Mouse (Mus musculus): ENCODE measurements around the gene Actr5.

Gene Actr5

GRCm38 (mm10) chr2:158613541-158614417, 10.9 kb upstream of the Actr5 start:
- peak; percentile 55 to 74 for DNase-seq (ENCODE audit: low spot score in 2 of 2)

DNA sequence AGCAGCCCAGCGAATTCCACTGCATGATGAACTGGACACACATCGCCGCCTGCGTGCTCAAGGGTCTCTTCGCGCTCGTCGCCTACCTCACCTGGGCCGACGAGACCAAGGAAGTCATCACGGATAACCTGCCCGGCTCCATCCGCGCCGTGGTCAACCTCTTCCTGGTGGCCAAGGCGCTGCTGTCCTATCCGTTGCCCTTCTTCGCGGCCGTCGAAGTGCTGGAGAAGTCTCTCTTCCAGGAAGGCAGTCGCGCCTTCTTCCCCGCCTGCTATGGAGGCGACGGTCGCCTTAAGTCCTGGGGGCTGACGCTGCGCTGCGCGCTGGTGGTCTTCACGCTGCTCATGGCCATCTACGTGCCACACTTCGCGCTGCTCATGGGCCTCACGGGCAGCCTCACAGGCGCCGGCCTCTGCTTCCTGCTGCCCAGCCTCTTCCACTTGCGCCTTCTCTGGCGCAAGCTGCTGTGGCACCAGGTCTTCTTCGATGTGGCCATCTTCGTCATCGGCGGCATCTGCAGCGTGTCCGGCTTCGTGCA, 10.2 kb upstream of the Actr5 start:
- DNase-seq (ENCODE audit: low spot score in 2 of 2), result no peak

DNA sequence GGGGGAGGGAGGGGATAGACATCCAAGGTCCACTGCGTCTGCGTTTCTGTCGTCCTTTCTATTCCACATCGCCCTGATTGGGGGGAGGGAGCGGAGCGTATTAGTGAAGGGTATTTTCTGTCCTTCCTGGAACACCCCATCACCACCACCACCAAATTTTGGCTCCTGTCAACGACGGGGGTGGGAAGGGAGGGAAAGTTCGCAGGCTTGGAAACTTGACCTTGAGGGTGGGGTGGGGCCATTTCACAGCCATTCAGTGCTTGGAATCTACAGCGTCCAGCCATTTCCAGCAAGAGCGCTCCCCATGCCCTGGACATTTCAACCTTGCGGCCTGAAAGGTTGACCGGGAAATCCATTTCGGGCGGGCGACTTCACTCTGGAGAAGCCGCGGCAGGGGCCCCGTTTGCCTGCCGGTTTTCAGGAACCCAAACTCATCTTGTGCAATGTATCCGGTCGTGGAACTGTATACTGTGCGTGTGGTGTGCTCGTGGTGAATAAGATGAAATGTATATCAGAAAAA, 9.5 kb upstream of the Actr5 start:
- DNase-seq (ENCODE audit: low spot score in 2 of 2), result no peak

GRCm38 (mm10) chr2:158615702-158616101, 9.0 kb upstream of the Actr5 start:
- DNase-seq (ENCODE audit: low spot score in 2 of 2), result no peak

- peak in 1 of 2 experiments; percentile 37 for DNase-seq (ENCODE audit: low spot score in 2 of 2)
These were observed 8.4 kb upstream of the Actr5 start for GRCm38 (mm10) chr2:158616296-158616695.

- DNase-seq (ENCODE audit: low spot score in 2 of 2), result no peak
These were observed 7.9 kb upstream of the Actr5 start for GRCm38 (mm10) chr2:158616790-158617189.

DNA sequence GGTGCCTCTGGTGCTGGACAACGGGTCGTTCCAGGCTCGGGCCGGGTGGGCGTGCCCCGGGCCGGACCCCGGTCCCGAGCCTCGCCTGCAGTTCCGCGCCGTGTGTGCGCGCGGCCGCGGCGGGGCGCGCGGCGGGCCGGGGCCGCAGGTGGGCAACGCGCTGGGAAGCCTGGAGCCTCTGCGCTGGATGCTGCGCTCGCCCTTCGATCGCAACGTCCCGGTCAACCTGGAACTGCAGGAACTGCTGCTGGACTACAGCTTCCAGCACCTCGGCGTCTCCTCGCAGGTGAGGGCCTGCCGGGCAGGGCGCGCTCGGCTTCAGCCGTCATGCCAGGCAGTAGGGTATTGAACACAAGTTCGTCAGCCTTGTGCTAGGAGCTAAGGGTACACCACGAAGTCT, 543 bp downstream of the Actr5 start:
- DNase-seq (ENCODE audit: low spot score in 2 of 2), result no peak

GRCm38 (mm10) chr2:158625697-158626096, 1.0 kb downstream of the Actr5 start:
- no peak for DNase-seq (ENCODE audit: low spot score in 2 of 2)

DNA sequence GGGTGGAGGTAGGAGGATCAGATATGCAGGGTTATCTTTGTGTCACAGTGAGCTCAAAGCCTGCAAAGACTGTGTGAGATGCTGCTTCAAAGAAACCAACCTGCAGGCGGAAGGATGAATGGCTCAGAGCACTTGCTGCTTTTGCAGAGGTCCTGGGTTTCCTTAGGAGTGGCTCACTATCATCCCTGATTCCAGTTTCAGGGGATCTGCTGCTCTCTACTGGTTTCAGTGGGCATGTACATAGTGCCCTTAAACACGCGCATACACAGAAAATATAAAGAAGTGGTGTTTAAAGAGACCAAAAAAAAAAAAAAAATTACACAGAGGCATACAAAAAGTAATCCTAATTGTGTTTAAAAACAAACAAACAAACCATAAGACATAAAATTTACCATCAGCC, 4.2 kb downstream of the Actr5 start:
- no peak for DNase-seq (ENCODE audit: low spot score in 2 of 2)

DNA sequence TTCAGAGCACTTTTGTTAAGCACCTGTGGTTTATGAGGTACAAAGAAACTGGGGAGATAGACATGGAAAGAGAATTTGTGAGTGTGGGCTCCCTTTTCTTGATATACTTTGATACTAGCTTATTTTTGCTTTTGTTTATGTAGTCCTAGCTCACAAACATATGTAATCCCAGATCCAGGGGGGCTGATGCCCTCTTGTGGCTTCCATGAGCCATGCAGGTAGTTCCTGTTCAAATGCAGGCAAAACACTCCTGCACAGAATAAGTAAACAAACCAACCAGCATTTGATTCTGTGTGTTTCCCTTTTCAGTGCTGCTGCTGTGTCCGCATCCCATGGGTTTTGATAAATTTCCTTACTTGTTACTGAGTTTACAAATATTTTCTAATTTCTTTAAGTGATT, 4.7 kb downstream of the Actr5 start:
- DNase-seq (ENCODE audit: low spot score in 2 of 2), result no peak

GRCm38 (mm10) chr2:158631873-158632272, 7.2 kb downstream of the Actr5 start:
- DNase-seq (ENCODE audit: low spot score in 2 of 2), result no peak

DNA sequence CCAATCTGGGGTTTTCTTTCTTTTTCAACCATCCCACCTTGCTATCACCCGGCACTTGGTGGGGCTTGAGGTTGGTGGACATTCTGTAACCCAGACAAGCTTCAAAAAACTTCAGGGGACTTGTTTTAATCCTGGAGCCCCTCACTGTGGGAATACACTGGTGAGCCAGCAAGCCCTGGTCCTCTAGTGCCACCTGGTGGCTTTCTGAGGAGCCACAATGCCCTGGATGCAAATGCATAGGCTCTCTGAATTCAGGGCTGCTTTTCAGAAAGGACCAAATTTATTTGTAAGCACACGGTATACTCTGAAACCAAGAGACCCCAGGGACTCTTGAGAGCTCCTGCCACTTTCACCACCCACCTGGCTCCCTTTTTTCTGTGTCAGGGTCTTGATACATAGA, 17.2 kb downstream of the Actr5 start:
- peak in 1 of 2 experiments; percentile 69 for DNase-seq (ENCODE audit: low spot score in 2 of 2)

DNA sequence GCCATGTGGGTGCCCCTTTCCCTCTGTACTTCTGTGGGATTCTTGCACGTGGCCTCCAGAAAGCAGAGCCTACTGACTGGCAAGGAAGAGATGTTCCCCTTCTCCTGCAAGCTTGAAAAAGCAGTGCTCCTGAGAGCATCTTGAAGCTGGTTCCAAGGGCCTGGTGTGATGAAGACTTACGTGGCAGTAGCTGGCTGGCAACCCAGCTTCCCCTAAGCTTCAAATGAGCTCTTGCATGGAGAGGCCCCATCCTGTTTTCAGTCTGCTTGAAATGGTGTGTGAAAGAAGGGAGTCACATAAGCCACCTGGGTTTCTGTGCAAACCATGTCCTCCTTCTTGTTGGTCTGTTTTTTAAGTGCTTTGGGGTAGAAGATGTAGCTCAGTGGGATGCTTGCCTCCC, 17.9 kb downstream of the Actr5 start:
- DNase-seq (ENCODE audit: low spot score in 2 of 2), result no peak

DNA sequence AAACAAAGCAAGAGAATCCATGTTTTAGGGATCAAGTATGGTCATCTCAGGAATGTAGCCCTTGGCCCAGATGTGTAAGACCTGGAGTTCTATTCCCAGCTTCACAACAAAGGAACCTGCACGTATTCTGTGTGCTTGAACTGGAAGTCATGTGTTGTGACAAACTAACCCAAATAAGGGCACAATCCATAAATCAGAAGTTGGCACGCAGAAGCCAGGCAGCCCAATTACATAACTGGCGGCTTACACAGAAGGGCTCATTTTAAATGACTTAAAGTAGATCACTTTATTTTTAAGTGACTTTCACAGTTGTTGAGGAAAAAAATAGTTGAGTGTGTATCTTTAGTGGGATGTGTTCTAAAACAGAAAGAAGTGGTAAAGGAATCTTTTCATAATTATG, 19.1 kb downstream of the Actr5 start:
- DNase-seq (ENCODE audit: low spot score in 2 of 2), result no peak

- no peak for DNase-seq (ENCODE audit: low spot score in 2 of 2)
These were observed 26.6 kb downstream of the Actr5 start for GRCm38 (mm10) chr2:158651159-158651908.

GRCm38 (mm10) chr2:158652985-158653384, 28.3 kb downstream of the Actr5 start:
- peak; percentile 59 to 76 for DNase-seq (ENCODE audit: low spot score in 2 of 2)

- no peak for DNase-seq (ENCODE audit: low spot score in 2 of 2)
These were observed 30.0 kb downstream of the Actr5 start for GRCm38 (mm10) chr2:158654717-158655116.

- DNase-seq (ENCODE audit: low spot score in 2 of 2), result no peak
These were observed 31.1 kb downstream of the Actr5 start for GRCm38 (mm10) chr2:158655806-158656205.

- DNase-seq (ENCODE audit: low spot score in 2 of 2), result no peak
These were observed 34.1 kb downstream of the Actr5 start for GRCm38 (mm10) chr2:158658822-158659221.

- no peak for DNase-seq (ENCODE audit: low spot score in 2 of 2)
These were observed 34.7 kb downstream of the Actr5 start for GRCm38 (mm10) chr2:158659346-158659745.

DNA sequence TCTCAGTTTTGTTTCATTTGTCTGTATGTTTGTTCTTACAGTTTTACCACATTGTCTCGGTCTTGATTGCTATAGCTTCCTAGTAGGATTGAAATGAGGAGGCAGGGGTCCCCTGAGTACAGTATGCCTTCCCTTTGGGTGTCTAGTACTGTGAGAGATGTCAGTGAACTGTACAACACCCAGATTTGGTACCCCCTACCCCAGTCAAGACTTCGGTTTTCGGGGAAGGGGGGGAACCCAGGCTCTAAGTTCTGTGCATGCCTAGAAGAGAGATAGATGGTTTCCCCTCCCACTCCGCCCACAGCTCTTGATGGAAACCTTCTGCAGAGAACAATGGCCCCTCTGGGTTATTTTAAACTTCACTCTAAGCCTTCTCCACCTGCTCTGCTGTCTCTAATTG, 40.4 kb downstream of the Actr5 start, which contains the start of gene Ppp1r16b:
Gene Ppp1r16b, plus strand, starts transcription at position 301 of the 400 bp plus-strand sequence.
- no peak for DNase-seq (ENCODE audit: low spot score in 2 of 2)

- no peak for DNase-seq (ENCODE audit: low spot score in 2 of 2)
These were observed 41.5 kb downstream of the Actr5 start for GRCm38 (mm10) chr2:158666071-158666800.
